Comparison of ENCODE assay signal across 17 mouse cellular contexts in genomic region chr16:10769661-10770060, GRCm38 (mm10). TPM values are rescaled to one million over a fixed set of nuclear protein-coding genes. Genes with fewer than 3 reads are reported as not detected.
DNase-seq lines count a peak whose midpoint lies in the region; ATAC-seq and TF ChIP-seq lines count a peak whose summit lies in the region.
"Had no signal": no experiment of that assay in that cellular context is flagged by ENCODE, and none has a peak within 500 bp of the region (broad histone marks: within the 10 kb centered on the region; RNA-seq: fewer than 3 reads in every experiment).

No protein-coding gene starts in this region.

- H3K27me3 ChIP-seq in heart, embryonic 16.5 days (ENCODE audit: control insufficient read depth, insufficient read depth, low read length), result peaks cover 2% of the 10 kb centered on the region; the same call in 1 of the 2 replicates
- peaks cover 3% of the 10 kb centered on the region; the same call in 1 of the 2 replicates for H3K27me3 ChIP-seq in G1E (ENCODE audit: insufficient read depth, low read length)
- H3K27me3 ChIP-seq: kidney, embryonic 15.5 days; neural tube, embryonic 15.5 days had no signal

- peak overlapping the region; percentile 36; the same call in 1 of the 2 replicates for H3K27ac ChIP-seq in heart, embryonic 16.5 days (ENCODE audit: low read length)
- H3K27ac ChIP-seq: kidney, embryonic 15.5 days; limb, embryonic 12.5 days; macrophage; neural tube, embryonic 15.5 days had no signal

- H3K9ac ChIP-seq in heart, embryonic 16.5 days (ENCODE audit: low read length), result no peak overlapping the region
- H3K9ac ChIP-seq: forebrain, postnatal 0 days; kidney, embryonic 15.5 days; limb, embryonic 12.5 days; neural tube, embryonic 15.5 days had no signal

- H3K4me1 ChIP-seq in heart, embryonic 16.5 days (ENCODE audit: control insufficient read depth, insufficient read depth, low read length), result peaks cover 14% of the 10 kb centered on the region
- peaks cover 90% of the 10 kb centered on the region for H3K4me1 ChIP-seq in G1E (ENCODE audit: insufficient read depth, low read depth, low read length)

- no peaks in the 10 kb centered on the region for H3K36me3 ChIP-seq in heart, embryonic 16.5 days (ENCODE audit: control insufficient read depth, insufficient read depth)
- no peaks in the 10 kb centered on the region for H3K36me3 ChIP-seq in G1E (replicated peaks)
- H3K36me3 ChIP-seq: kidney, embryonic 15.5 days; limb, embryonic 12.5 days; neural tube, embryonic 15.5 days had no signal

- no peak for DNase-seq in heart, adult 8-10 months (ENCODE audit: low spot score)
- DNase-seq in G1E (ENCODE audit: low spot score), result peak; percentile 51
- peak; percentile 15 to 51 for DNase-seq in left cerebral cortex, postnatal 14 days (ENCODE audit: low spot score in 2 of 2)
- peak; percentile 64 to 73 for DNase-seq in thymus, adult 18-20 months
- DNase-seq in kidney, adult 8-10 months, result no peak
- DNase-seq in layer of hippocampus, adult 18-20 months (ENCODE audit: low spot score in 2 of 2), result no peak
- DNase-seq: embryo, embryonic 11 days; forebrain, postnatal 0 days had no signal

- no peak for TF ChIP-seq CTCF in G1E (IDR thresholded peaks at IDR 0.05; ENCODE audit: low read depth, low read length)

- no peak overlapping the region for H3K4me2 ChIP-seq in heart, embryonic 16.5 days (ENCODE audit: low read depth, low read length)
- H3K4me2 ChIP-seq: kidney, embryonic 15.5 days; limb, embryonic 12.5 days; neural tube, embryonic 15.5 days had no signal

- no peak overlapping the region for H3K4me3 ChIP-seq in heart, embryonic 16.5 days (ENCODE audit: low read length)
- H3K4me3 ChIP-seq in G1E (ENCODE audit: low read depth, low read length), result peak overlapping the region; percentile 66; the same call in 1 of the 2 replicates
- H3K4me3 ChIP-seq: kidney, embryonic 15.5 days; limb, embryonic 12.5 days; neural tube, embryonic 15.5 days had no signal

- ATAC-seq in heart, embryonic 16.5 days (replicated peaks; ENCODE audit: extremely low read depth, insufficient read depth, low FRiP score), result 0 out of 2 replicates have a peak, but pooled peaks have one; percentile 17
- ATAC-seq in G1E (ENCODE audit: extremely low read depth, insufficient number of reproducible peaks, low FRiP score, poor library complexity, severe bottlenecking), result no peak
- no peak for ATAC-seq in erythroid progenitor cell, adult 5-6 weeks (replicated peaks; ENCODE audit: low FRiP score, poor library complexity, severe bottlenecking)
- ATAC-seq: forebrain, postnatal 0 days had no signal

- 40% methylated on average over 2 of the region's 2 CpGs for WGBS in heart, embryonic 16.5 days

- intact Hi-C loops in left cerebral cortex, postnatal 14 days (cut with DNase I), result no loop called here

- H3K9me3 ChIP-seq in heart, embryonic 16.5 days (replicated peaks; ENCODE audit: control insufficient read depth, low read length), result no peaks in the 10 kb centered on the region
- no peaks in the 10 kb centered on the region for H3K9me3 ChIP-seq in G1E (replicated peaks)
- H3K9me3 ChIP-seq: kidney, embryonic 15.5 days; limb, embryonic 12.5 days; neural tube, embryonic 15.5 days had no signal

RNA-seq across cellular contexts. Expression of gene Socs1, which starts 15.7 kb away (rescaled TPM):
- polyA plus RNA-seq in heart, embryonic 16.5 days (2015; fragmentation: Nextera tagmentation; extraction: Ambion mirVana), result 5.5 and 11.6 TPM in 2 replicates
- under 1 TPM; 0.32 to 0.41 (median 0.36) TPM for total RNA-seq in heart, adult 8-10 months (2022)
- total RNA-seq in G1E (2014; fragmentation: Nextera tagmentation) (1.6 and 1.7 TPM in 2 replicates), G1E (2017) (6.2 and 7.7 TPM in 2 replicates)
- polyA plus RNA-seq in G1E (2012), result 13.0 and 18.9 TPM in 2 replicates
- total RNA-seq in left cerebral cortex, postnatal 14 days (2021), result 1 to 10 TPM; 1.3 TPM
- total RNA-seq in erythroid progenitor cell, adult 5-6 weeks (2015; ENCODE audit: low replicate concordance), result 0.72 TPM in 1 of 2 replicates, not detected in the other
- 0.08 and 1.0 TPM in 2 replicates for total RNA-seq in erythroid progenitor cell, adult 5-6 weeks (2017; ENCODE audit: low replicate concordance)
- under 1 TPM; 0.71 to 0.82 TPM for total RNA-seq in layer of hippocampus, adult 18-20 months (2021)

RNA-seq across cellular contexts. Expression of gene Tnp2, which starts 18.8 kb away (rescaled TPM):
- 0.47 TPM in 1 of 2 replicates, not detected in the other for polyA plus RNA-seq in heart, embryonic 16.5 days (2015; fragmentation: Nextera tagmentation; extraction: Ambion mirVana)
- not detected for total RNA-seq in heart, adult 8-10 months (2022)
- total RNA-seq in G1E (2014; fragmentation: Nextera tagmentation) (not detected in 2 replicates), G1E (2017) (not detected in 2 replicates)
- polyA plus RNA-seq in G1E (2012), result not detected in 2 replicates
- not detected for total RNA-seq in left cerebral cortex, postnatal 14 days (2021)
- total RNA-seq in erythroid progenitor cell, adult 5-6 weeks (2015; ENCODE audit: low replicate concordance), result not detected in 2 replicates
- total RNA-seq in erythroid progenitor cell, adult 5-6 weeks (2017; ENCODE audit: low replicate concordance), result not detected in 2 replicates
- total RNA-seq in layer of hippocampus, adult 18-20 months (2021), result not detected
- total RNA-seq: forebrain, postnatal 0 days; heart, postnatal 10 days; MEL had no signal
- polyA plus RNA-seq: forebrain, postnatal 0 days; kidney, embryonic 15.5 days; limb, embryonic 12.5 days; macrophage; neural tube, embryonic 15.5 days; stomach, embryonic 16.5 days had no signal

RNA-seq across cellular contexts. Expression of gene Prm3, which starts 21.1 kb away (rescaled TPM):
- not detected in 2 replicates for polyA plus RNA-seq in heart, embryonic 16.5 days (2015; fragmentation: Nextera tagmentation; extraction: Ambion mirVana)
- not detected for total RNA-seq in heart, adult 8-10 months (2022)
- total RNA-seq in G1E (2014; fragmentation: Nextera tagmentation) (not detected in 2 replicates), G1E (2017) (not detected in 2 replicates)
- polyA plus RNA-seq in G1E (2012), result not detected in 2 replicates
- not detected for total RNA-seq in left cerebral cortex, postnatal 14 days (2021)
- not detected in 2 replicates for total RNA-seq in erythroid progenitor cell, adult 5-6 weeks (2015; ENCODE audit: low replicate concordance)
- not detected in 2 replicates for total RNA-seq in erythroid progenitor cell, adult 5-6 weeks (2017; ENCODE audit: low replicate concordance)
- not detected for total RNA-seq in layer of hippocampus, adult 18-20 months (2021)
- total RNA-seq: forebrain, postnatal 0 days; heart, postnatal 10 days; MEL had no signal
- polyA plus RNA-seq: forebrain, postnatal 0 days; kidney, embryonic 15.5 days; limb, embryonic 12.5 days; macrophage; neural tube, embryonic 15.5 days; stomach, embryonic 16.5 days had no signal

RNA-seq across cellular contexts. Expression of gene Prm2, which starts 26.3 kb away (rescaled TPM):
- polyA plus RNA-seq in heart, embryonic 16.5 days (2015; fragmentation: Nextera tagmentation; extraction: Ambion mirVana), result not detected in 2 replicates
- not detected for total RNA-seq in heart, adult 8-10 months (2022)
- total RNA-seq in G1E (2014; fragmentation: Nextera tagmentation) (not detected in 2 replicates), G1E (2017) (0.49 TPM in 1 of 2 replicates, not detected in the other)
- polyA plus RNA-seq in G1E (2012), result not detected in 2 replicates
- not detected for total RNA-seq in left cerebral cortex, postnatal 14 days (2021)
- not detected in 2 replicates for total RNA-seq in erythroid progenitor cell, adult 5-6 weeks (2015; ENCODE audit: low replicate concordance)
- not detected in 2 replicates for total RNA-seq in erythroid progenitor cell, adult 5-6 weeks (2017; ENCODE audit: low replicate concordance)
- total RNA-seq in layer of hippocampus, adult 18-20 months (2021), result not detected
- total RNA-seq: forebrain, postnatal 0 days; heart, postnatal 10 days; MEL had no signal
- polyA plus RNA-seq: forebrain, postnatal 0 days; kidney, embryonic 15.5 days; limb, embryonic 12.5 days; macrophage; neural tube, embryonic 15.5 days; stomach, embryonic 16.5 days had no signal

RNA-seq across cellular contexts. Expression of gene Prm1, which starts 36.0 kb away (rescaled TPM):
- polyA plus RNA-seq in heart, embryonic 16.5 days (2015; fragmentation: Nextera tagmentation; extraction: Ambion mirVana), result 0.36 and 0.58 TPM in 2 replicates
- not detected for total RNA-seq in heart, adult 8-10 months (2022)
- total RNA-seq in G1E (2014; fragmentation: Nextera tagmentation) (not detected in 2 replicates), G1E (2017) (not detected in 2 replicates)
- polyA plus RNA-seq in G1E (2012), result not detected in 2 replicates
- not detected for total RNA-seq in left cerebral cortex, postnatal 14 days (2021)
- total RNA-seq in erythroid progenitor cell, adult 5-6 weeks (2015; ENCODE audit: low replicate concordance), result not detected in 2 replicates
- not detected in 2 replicates for total RNA-seq in erythroid progenitor cell, adult 5-6 weeks (2017; ENCODE audit: low replicate concordance)
- not detected for total RNA-seq in layer of hippocampus, adult 18-20 months (2021)
- total RNA-seq: forebrain, postnatal 0 days; heart, postnatal 10 days; MEL had no signal
- polyA plus RNA-seq: forebrain, postnatal 0 days; macrophage; stomach, embryonic 16.5 days had no signal

Comparison
In these comparisons a context has a peak if more than half of its experiments do, and no peak if none do; other contexts are left out.
1. DNase-seq: peak in G1E (single experiment), left cerebral cortex, postnatal 14 days (2 of 2) and thymus, adult 18-20 months (2 of 2); none in heart, adult 8-10 months (single experiment), kidney, adult 8-10 months (0 of 2) and layer of hippocampus, adult 18-20 months (0 of 2).